Mouse (Mus musculus): ENCODE data around the gene Kbtbd13. TPM values are rescaled to one million over a fixed set of nuclear protein-coding genes. Genes with fewer than 3 reads are reported as not detected.

Kbtbd13 gene
- total RNA-seq (2021), result 1 to 10 TPM; 1.2 to 1.4 TPM
- long read RNA-seq, experiment 1, partial matches to known transcripts, result 0 of 2 reads
- long read RNA-seq, experiment 1, other reads (novel, unspliced or antisense), result 0 of 2 reads
- long read RNA-seq, experiment 2, partial matches to known transcripts, result 0 of 2 reads
- long read RNA-seq, experiment 2, other reads (novel, unspliced or antisense), result 0 of 2 reads

DNA sequence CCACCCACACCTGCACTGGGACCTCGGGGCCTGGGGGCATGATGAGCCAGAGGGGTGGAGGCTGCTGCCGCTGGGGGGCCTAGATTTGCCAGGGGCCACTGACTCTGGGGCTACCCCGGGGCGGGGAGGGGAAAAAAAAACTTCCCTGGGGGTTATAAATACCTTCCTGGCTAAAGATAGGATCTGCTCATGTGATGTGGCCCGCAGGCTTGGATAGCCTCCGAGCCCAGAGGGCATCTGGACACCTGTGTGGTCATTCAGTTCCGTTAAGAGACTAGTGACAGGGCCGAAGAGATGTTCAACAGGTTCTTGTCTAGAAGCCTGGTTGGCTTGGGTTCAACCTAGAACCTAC, at the start of gene Kbtbd13:
Gene Kbtbd13 (minus strand): TSS at position 40 of the 352 bp plus-strand sequence.
- DNase-seq, result no peak

DNA sequence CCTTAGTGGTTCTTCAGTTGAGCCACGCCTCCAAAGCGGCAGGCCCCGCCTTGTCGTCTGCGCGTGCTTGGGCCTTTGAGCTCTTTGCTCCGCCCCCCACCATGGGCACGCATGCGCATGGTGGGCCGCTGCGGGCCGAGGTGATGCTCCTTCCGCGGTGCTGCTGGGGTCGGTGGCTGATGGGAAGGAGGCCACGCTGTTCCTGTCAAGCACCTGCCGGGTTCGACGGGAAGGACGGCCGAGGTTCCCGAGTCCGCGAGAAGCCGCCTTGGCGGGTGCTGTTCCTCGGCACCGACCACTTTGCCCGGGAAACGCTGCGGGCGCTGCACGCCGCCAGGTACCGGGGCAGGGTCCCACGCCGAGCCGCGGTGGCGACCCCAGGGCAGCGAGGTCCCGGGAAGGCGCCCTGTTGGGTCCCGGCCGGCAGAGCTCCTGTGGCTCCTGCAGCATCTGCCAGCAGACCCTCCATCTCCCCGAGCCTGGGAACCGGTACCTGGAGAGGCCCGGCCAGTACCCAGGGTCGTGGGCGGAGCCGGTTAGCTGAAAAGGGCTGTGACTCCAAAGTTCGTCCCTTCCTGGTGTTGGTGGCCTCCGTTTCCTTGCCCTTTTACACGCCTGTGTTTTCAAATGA, 44.3 kb upstream of the Kbtbd13 start, which contains the start of gene Mtfmt:
Gene Mtfmt (plus strand): TSS at position 112 of the 631 bp plus-strand sequence.
- intact Hi-C loops (cut with DNase I), result no loop called here
- DNase-seq, result peak; percentile 94 to 96

More for the DNA sequence above, at the start of gene Kbtbd13:
- intact Hi-C loops (cut with DNase I), result no loop called here

DNA sequence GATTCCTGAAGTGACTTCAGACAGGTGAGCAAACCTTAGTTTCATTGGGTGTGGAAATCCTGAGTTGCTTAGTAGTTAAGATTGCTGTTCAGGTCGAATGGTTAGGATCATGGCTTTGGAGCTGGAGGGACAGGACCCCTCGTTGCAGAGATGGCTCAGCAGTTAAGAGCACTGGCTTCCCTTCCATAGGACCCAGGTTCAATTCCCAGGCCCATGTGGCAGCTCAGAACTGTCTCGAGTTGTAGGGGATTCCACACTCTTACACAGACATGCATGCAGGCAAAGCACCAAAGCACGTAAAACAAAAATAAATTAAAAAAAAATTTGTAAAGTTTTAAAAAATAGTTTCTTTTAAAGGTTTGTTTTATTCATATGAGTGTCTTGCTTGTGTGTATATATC, 43.8 kb upstream of the Kbtbd13 start:
- intact Hi-C loops (cut with DNase I), result no loop called here
- no peak for DNase-seq

DNA sequence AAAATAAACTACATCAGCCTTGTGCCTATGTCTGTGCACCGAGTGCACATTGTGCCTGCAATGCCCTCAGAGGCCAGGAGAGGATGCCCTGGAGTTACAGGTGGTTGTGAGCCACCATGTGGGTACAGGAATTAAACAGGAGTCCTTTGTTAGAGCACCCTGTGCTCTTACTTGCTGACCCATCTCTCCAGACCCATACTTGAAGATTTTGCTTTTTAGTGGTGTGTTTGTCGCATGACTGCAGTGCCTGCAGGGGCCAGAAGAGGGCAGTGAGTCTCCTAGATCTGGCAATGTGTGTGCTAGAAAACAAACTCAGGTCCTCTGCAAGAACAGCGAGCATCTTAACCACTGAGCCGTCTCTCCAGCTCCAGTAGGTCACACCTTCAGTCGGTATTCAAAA, 42.7 kb upstream of the Kbtbd13 start:
- DNase-seq, result peak; percentile 25 to 53
- intact Hi-C loops (cut with DNase I), result loop anchor here (5.0 kb wide), 1 partner anchor 122 kb away; no protein-coding TSS in a partner anchor

DNA sequence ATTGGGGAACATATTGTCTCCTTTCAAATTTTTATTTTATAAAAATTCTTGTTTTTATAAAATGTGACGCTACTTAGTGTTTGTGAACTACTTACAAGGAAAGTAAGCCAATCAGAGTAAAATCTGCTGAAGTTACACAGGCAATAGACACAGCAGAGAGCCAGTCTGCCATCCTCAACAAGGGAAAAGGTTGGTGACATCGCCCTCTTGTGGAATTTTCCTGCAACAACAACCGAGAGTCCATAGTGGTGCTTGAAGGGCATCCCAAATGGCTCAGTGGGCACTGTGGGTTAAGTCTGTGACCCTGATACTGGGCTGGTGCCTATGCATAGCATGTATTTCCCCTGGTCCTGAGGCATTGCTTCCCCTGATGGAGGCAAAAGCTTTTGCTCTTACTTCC, 40.8 kb upstream of the Kbtbd13 start:
- intact Hi-C loops (cut with DNase I), result loop anchor here (1.0 to 5.0 kb wide), 3 partner anchors 39 to 120 kb away; no protein-coding TSS in a partner anchor
- DNase-seq, result peak; percentile 80 to 90

DNA sequence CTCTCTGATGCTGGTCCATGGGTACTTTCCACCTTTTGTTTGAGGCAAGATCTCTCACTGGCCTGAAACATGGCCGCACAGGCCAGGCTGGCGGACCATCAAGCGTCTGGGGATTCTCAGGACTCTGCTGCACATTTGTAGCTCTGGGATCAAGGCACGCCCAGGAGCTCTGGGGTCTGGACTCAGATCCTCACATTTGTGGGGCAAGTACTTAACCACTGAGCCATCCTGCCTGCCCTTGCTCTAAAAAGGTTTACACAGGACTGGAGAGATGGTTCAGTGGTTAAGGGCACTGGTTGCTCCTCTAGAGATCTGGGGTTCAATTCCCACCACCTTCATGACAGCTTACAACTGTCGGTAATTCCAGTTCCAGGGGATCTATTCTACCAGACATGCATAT, 39.5 kb upstream of the Kbtbd13 start:
- intact Hi-C loops (cut with DNase I), result loop anchor here (5.0 kb wide), 1 partner anchor 119 kb away; no protein-coding TSS in a partner anchor
- no peak for DNase-seq

DNA sequence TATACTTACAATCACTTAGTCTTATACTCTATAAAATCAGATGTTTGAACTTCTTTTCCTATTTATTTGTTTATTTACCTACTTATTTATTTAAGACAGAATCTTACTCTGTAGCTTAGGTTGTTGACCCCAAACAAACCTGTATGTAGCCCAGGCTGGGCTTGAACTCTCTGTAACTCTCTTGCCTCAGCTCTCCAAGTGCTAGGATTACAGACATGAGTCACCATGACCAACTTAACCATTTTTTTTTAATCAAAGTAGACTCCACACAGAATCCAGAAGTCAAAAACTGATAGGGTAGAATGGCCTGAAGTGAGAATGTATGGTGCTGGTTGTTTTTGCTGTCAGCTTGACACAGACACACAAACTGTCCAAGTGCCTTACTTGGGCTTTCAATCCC, 38.9 kb upstream of the Kbtbd13 start:
- DNase-seq, result no peak
- intact Hi-C loops (cut with DNase I), result loop anchor here (5.0 kb wide), 1 partner anchor 118 kb away; no protein-coding TSS in a partner anchor

DNA sequence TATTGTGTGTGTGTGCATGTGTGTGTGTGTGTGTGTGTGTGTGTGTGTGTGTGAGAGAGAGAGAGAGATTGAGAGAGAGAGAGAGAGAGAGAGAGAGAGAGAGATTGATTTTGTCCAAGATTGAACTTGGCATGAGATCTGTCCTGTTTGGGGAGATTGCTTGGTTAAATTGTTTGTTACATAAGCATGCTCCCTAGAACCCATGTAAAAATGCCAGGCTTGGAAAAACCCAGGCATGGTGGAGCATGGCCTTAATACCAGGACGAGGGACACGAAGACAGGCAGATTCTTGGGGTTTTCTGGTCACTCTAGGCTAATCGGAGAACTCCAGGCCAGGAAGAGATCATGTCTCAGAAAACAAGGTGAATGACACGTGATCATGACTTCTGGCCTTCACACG, 36.6 kb upstream of the Kbtbd13 start:
- DNase-seq, result no peak
- intact Hi-C loops (cut with DNase I), result no loop called here

DNA sequence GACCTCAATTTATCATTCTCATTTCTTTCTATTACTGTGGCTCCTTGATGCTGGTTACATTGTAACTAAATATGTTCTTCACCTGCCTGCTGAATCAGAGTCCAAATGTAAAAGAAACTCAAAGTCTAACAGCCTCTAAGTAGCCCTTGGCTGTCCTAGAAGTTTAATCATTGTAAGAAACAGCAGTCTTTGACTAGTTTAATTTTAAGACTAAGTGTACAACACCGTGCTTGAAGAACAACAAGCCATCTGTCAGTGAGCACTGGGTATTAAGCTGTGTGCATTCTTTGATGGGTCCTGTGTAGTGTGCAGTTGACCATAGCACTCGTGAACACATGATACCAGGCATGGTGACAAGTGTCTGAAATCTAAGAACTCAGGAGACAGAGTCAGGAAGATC, 36.1 kb upstream of the Kbtbd13 start:
- no peak for DNase-seq
- intact Hi-C loops (cut with DNase I), result no loop called here

DNA sequence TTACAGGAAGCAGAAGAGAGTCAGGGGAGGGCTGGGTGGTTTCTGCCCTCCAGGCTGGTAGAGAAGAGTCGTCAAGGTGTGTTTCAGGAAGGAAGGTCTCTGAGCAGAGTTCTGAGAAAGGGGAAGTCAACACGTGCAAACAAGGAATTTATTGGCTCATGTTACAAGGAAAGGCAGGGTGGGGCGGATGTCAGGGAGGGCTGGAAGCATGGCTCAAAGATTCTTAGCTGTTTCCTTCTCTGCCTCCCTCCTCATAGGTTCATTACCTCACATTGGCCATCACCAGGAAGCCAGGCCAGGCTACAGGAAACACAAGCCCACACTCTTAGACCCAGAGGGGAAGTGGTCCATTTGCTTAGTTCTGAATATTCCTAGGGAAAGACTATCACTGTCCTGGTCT, 32.9 kb upstream of the Kbtbd13 start:
- DNase-seq, result no peak
- intact Hi-C loops (cut with DNase I), result no loop called here

DNA sequence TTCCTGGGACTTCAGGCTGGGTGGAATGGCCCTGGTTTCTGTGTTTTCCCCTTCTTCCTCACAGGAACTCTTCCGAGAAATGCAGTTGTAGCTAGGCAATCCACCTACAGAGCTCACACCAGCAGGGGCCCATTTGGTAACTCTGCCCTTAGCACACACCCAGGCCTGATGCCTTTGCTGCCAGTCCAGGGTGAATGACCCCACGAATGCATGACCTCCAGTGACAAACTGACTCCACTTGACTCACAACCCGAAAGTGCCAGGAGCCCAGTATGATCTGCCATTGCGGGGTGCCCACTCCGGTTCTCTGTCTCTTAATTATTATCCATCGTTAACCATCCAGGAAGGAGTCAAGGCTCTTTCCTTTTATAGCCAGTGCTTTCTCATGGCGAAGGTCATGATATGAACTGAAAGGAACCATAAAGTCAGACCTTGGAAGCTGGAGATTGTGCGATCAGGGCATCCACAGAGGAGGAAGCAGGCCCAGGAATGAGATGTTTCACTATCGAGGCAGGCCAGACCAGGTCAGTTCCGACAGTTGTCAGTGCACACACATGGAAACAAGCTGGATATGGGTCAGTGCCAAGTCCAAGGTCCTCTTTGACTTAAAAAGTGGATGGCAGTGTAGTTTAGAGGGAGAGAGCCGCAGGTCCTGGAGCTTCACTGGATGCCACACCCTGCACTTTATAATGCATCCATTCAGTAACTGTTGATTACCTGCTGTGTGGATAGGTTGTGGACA, 31.5 kb upstream of the Kbtbd13 start, which contains the start of gene Slc51b:
Gene Slc51b (minus strand): TSS at position 196 of the 742 bp plus-strand sequence.
- intact Hi-C loops (cut with DNase I), result no loop called here
- DNase-seq, result no peak

DNA sequence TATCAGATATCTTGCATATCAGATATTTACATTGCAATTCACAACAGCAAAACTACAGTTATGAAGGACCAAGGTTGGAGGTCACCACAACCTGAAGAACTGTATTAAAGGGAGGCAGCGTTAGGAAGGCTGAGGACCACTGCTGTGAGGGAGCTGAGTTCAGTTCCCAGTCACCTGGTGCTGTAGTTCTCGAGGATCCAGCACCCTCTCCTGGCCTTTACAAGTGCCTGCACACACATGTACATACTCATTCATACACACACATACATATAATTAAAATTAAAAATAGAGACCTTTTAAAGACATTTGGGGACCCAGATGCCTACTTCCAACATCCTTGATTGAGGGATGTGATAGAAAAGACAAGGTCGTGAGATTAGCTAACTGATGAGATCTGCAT, 28.2 kb upstream of the Kbtbd13 start:
- DNase-seq, result no peak
- intact Hi-C loops (cut with DNase I), result no loop called here

DNA sequence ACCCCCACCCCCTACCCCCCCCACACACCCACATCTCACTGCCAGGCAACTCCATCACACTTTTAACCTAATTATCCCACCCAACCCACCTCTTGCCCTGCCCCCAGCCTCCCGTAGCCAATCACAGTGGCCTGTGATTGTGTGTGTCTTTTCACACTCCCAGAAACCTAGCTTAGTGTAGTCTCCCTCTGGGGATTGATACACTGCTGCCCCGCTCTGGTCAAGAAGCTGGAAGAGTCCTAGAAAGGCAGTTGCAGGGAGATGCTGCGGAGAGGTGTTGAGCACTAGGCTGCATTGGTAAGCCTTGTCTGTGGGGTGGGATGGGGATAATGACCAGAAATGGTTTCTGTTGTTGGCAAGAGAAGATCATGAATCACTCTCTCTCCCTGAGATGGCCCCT, 26.3 kb upstream of the Kbtbd13 start:
- intact Hi-C loops (cut with DNase I), result no loop called here
- DNase-seq, result no peak

DNA sequence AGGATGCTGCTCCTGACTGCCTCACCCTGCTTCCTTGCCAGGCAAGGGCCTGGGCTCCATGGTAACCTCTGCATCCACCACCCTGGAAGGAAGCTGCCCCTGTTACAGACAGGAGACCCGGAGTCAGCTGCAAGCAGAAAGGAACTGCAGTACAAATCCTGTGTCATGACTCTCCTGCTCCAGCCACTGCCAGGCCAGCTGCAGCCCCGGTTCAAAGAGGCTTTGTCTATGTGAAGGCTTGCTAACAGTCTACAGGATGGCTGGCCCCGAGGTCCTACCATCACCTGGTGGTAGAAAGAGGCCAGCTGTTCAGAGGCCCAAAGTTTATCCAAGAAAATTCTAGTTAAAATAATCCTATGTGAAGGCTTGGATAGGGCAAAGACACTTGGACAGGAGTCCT, 19.9 kb upstream of the Kbtbd13 start:
- intact Hi-C loops (cut with DNase I), result no loop called here
- no peak for DNase-seq

DNA sequence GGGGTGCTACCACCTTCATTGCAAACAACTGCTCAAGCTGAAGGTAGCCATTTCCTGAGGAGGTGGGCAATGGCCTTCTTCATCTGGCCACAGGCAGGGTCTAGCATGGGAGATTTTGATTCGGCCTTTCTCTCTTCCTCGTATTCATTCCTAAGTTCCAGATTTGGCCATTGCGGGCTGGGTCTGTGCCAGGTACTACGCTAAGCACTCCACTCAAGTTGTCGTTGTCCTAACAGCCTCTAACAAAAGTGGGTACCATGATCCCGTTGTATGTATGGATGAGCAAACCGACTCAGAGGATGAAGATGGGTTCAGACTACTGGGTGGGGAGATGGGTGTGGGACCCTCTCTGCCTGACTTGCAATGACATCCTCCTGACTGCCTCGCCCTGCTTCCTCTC, 18.9 kb upstream of the Kbtbd13 start:
- DNase-seq, result no peak
- intact Hi-C loops (cut with DNase I), result no loop called here

DNA sequence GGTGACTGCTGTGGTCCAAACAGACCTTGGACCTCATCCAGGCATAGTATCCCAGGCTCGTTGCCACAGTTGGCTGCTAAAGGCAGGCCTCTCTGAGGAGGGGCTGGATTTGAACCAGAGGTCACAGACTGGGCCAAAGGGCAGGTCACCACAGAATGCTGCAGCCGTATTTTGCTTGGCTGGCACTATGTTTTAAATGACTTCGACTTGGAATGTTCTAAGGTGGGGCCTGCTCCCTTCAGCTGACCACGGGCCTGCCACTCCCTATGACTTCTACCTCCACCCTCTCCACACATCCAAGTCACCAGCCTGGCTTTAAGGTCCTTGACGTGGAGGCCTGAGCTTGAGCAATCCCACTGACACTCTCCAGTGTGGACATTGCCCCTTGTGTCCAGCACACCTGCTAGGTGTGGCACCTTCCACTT, 17.4 kb upstream of the Kbtbd13 start:
- peak in 1 of 2 experiments; percentile 59 for DNase-seq
- intact Hi-C loops (cut with DNase I), result no loop called here

DNA sequence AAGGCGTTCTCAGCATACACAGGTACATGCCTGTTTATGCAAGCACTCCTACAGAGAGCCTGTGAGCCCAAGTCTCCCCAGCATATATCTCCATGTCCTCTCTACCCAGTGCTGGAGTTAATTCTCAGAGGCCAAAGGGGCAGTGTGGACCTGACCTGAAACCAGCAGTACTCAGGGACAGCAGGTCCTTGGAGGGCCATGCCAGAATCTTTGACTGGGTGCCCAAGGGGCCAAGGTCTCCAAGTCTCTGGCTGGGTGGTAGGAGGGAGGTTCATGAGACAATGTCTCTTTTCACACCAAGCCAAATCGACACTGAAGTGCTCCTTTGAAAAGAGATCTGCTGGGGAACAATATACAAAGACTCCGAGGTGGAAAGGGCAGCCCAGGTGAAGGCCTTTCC, 16.4 kb upstream of the Kbtbd13 start:
- intact Hi-C loops (cut with DNase I), result no loop called here
- no peak for DNase-seq

DNA sequence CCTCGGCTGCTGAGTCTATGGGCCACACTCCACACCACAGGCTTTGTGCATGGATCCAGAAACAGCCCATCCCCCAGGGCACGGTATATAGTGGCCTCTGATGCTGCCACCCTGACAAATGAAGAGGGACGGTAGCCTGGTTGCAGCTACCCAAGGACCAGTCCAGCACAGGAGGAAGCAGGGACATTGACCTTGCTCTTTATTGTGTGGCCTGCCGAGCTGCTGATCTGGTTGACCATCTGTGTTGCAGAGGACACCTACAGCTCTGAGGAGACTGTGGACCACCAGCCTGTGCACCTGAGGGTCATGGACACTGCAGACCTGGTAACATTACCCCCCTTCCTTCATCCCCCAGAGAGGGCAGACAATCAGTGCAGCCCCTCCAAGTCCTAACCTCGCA, 15.9 kb upstream of the Kbtbd13 start:
- no peak for DNase-seq

DNA sequence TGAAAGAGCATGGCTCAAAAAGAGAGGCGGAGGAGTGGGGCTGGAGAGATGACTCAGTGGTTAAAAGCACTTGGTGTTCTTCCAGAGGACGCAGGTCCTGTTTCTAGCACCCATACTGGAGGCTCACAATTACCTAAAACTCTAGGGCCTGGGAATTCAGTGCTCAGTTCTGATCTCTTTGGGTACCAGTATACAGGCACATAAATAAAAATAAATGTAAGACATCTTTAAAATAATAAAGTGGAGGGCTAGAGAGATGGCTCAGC, 13.7 kb upstream of the Kbtbd13 start:
- no peak for DNase-seq
- intact Hi-C loops (cut with DNase I), result no loop called here

More for the DNA sequence above, 15.9 kb upstream of the Kbtbd13 start:
- intact Hi-C loops (cut with DNase I), result no loop called here

DNA sequence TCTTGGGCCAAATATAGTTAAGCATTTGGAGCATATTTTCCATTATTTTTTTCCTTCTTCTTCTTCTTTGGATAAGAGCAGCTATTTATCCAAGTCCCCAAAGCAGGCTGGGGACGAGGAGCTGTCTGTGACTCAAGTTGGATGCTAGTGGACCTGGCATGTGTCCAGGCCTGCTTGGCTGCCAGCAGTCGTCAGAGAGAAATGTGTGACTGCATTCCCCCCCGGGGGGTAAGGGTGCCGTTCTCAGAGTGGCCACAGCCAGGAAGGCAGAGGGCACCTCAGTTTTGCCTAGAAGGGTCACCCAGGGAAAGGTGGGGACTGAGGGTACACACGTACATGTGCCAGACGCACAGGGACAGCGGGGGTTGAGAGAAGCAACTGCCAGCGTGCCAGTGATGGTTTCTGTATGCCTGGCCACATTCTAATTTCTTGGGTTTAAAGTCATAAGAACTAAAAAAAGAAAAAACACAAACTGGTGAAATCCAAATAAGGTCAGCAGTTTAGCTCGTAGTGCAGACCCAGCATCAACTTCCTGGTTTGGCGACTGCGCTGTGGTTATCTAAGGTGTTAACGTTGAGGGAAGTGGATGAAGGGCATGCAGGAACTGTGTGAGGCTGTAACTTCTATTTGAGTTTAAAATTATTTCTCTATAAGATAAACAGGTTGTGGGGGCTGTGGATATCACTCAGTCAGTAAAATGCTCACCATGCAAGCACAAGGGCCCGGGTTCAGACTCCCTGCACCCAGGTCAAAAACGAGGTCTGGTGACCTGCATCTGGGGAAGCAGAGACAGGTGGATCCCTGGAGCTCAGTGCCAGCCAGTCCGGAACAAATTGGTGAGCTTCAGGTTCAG, 13.1 kb upstream of the Kbtbd13 start:
- peak; percentile 87 to 88 for DNase-seq
- intact Hi-C loops (cut with DNase I), result no loop called here

DNA sequence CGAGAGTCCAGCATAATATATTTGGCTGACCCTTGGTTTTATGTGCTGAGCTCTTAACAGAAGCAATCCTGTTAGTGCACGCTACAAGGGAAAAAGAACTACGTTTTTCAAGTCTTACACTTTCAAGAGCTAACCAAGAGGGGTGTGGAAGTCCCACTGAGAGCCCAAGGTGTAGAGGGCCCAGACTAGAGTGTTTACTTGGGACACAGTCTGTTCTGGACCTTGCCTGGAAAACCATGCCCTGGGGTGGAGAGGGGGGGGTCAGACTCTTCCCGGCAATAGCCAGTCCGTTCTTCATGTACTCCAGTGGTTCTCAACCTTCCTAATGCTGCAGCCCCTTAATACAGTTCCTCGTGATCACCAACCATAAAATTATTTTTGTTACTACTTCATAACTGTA, 8.5 kb upstream of the Kbtbd13 start:
- intact Hi-C loops (cut with DNase I), result no loop called here
- DNase-seq, result no peak

Measured in heart, postnatal 14 days (tissue).